Mouse (Mus musculus) heart, adult 2 months (tissue): Measurements from ENCODE around the gene Gmeb1.

ENCODE experiments used
- CTCF ChIP-seq: fragments of 200-600 bp; IDR thresholded peaks from 2 replicates; pipeline ENCODE4 v1.8.1; 2022; ENCODE audit warnings: antibody characterized with exemption, mild to moderate bottlenecking, moderate library complexity
- EP300 ChIP-seq: fragments of 200-500 bp; IDR thresholded peaks from 2 replicates; pipeline ENCODE4 v1.6.1; 2011; ENCODE audit warnings: low read depth, low read length, control low read depth; ENCODE audit not compliant: insufficient read depth

GRCm38 (mm10) chr4:132301965-132302938 lies 40.9 kb upstream of the Gmeb1 start:
- TF ChIP-seq CTCF = no peak
- TF ChIP-seq EP300 = no peak
